Mouse (Mus musculus): ENCODE data around the gene Mpped1.

DNA sequence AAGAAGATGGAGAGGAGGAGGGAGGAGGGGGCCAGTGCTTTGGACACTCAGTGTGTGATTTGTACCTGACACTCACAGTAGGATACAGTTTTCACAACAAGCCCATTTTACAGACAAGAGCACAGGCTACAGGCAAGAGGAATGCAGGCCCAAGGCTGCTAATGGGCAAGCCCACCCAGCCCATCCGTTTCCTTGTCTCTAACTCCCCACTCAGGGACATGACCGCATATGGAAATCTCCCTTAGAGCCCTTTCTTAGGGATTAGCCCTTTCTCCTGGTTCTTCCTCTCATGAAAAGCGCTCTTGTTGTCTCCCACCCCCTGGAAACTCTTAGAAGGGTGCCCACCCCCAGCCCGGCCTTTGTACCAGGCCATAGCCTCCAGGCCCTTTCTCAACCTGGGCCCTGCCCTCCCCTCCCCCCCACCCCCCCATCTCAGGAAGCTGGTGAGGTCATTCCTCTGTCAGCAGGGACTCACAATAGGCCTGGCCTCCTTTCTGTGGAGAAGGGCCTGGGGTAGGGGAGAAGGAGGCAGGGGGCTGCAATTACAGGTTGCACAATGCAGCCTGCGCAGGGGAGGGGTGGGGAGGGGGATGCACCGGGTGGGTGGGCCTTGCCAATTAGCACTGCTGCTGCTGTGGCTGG is 13.8 kb upstream of the Mpped1 start:
- TF ChIP-seq POLR2A (IDR thresholded peaks at IDR 0.05; ENCODE audit: insufficient read length, low read depth) = no peak
- no peak for TF ChIP-seq SRF (IDR thresholded peaks at IDR 0.05; ENCODE audit: control insufficient read depth, insufficient read length, low read depth)
- no peak for TF ChIP-seq E2F4 (IDR thresholded peaks at IDR 0.05; ENCODE audit: insufficient read depth)
- TF ChIP-seq TCF12 (IDR thresholded peaks at IDR 0.05; ENCODE audit: insufficient read depth, poor library complexity, severe bottlenecking) = no peak
- TF ChIP-seq MAX (IDR thresholded peaks at IDR 0.05; ENCODE audit: low read depth) = no peak
- TF ChIP-seq POLR2AphosphoS2 (IDR thresholded peaks at IDR 0.05; ENCODE audit: insufficient read length, low read depth) = no peak
- no peak for TF ChIP-seq REST (IDR thresholded peaks at IDR 0.05; ENCODE audit: insufficient read depth, insufficient read length)

Measured in myocyte (in vitro differentiated cells).